Mouse (Mus musculus): ENCODE results near the gene Cntrob.
"Not testable (repeated sequence)": the region's sequence is repeated elsewhere in the genome, so short reads cannot be mapped to it uniquely, and the experiment has no call there.

Cntrob gene

DNA sequence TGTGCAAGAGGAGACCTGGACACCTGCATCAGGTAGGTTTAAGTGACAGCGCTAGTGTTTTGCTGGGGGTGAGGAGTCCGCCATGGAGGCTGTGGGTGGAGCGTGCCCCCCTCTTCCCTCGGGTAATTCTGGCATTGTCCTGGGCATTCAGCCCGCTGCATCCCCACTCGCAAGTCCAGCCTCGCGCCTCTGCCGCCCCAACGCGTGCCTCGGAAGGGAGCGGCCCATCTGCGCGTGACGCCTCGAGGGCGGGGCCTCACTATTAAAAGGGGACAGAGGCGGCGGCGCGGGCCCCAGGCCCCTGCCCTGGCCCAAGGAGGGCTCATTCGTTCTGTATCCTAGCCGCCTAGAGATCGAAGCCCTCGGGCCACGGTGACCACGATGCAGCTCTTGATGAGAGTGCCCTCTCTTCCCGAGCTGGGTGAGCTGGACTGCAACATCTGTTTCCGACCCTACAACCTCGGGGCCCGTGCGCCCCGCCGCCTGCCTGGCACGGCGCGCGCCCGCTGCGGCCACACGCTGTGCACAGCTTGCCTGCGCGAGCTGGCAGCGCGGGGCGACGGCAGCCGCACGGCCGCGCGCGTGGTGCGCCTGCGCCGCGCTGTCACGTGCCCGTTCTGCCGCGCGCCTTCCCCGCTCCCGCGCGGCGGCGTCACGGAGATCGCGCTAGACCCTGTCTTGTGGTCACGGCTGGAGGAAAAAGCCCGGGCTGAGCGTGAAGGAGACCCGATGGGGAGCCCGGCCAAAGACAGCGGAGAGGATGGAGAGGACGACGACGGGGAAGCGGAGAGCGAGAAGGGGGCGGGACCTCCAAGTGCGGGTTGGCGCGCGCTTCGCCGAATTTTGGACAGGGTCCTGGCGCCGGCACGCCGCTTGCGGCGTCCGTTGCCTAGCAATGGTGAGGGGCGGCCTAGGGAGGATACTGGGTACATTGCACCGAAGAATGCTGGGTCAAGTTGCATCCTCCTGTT, 16.9 kb upstream of the Cntrob start, which contains the start of gene Rnf227:
TSS of gene Rnf227 (plus strand) at position 301 of the 971 bp plus-strand sequence.
- peak; percentile 36 for DNase-seq (ENCODE audit: low spot score)

DNA sequence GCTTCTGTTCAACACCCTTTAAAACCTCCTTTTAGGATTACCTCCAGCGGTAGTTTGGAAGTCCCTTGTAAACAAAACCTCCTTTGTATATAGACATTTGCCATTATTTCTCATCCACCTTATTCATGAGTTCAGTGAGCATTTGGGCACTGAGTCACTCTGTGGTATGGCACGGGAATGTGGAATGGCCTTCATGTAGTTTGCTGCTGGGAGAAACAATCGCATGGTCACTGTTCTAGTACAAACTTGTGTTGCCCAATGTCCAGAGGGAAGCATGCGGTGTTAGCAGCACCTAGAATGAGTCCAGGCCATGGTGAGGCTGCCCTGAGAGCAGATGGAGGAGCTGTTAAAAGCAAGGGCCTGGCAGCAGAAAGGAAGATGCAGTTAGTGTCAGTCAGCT, 11.2 kb upstream of the Cntrob start:
- no peak for DNase-seq (ENCODE audit: low spot score)

DNA sequence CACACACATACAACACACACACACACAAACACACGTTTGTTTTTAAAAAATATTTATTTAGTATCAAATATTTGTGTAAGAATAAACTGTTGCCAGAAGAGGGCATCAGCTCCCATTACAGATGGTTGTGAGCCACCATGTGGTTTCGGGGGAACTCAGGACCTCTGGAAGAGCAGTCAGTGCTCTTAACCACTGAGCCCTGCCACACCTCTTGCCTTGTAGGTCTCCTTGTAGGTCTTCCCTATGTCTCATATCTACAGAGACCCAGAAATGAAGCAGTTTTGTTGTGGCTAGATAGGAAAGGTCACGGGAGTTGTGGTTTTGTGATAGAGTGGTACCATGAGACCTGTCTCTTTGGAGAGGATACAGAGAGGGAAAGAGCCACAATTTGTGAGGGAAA, 10.3 kb upstream of the Cntrob start:
- no peak for DNase-seq (ENCODE audit: low spot score)

DNA sequence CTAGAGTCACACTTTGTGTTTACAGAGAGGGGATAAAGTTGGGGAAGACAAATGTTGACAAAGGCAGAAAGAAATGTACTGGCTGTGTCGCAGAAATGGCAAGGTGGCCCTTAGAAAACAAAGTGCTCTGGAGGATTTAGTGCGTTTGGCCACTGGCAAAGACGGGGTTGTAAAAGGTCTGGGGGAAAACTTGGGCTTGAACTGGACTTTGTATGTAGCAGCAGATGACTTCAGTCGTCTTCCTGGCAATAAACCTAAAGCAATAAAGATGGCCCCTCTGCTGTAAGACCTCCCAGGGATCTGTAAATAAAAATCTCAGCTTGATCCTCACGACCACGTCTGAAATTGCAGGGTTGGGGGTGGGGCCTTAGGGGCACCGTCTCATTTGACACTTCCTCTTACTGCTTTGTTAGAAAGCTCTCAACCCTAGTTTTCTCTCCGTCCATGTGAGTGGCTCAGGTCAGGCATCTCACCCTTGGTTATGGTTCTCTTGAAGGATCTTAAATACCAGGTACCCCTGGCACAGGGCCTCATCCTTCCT, 9.2 kb upstream of the Cntrob start:
- DNase-seq (ENCODE audit: low spot score), result no peak

DNA sequence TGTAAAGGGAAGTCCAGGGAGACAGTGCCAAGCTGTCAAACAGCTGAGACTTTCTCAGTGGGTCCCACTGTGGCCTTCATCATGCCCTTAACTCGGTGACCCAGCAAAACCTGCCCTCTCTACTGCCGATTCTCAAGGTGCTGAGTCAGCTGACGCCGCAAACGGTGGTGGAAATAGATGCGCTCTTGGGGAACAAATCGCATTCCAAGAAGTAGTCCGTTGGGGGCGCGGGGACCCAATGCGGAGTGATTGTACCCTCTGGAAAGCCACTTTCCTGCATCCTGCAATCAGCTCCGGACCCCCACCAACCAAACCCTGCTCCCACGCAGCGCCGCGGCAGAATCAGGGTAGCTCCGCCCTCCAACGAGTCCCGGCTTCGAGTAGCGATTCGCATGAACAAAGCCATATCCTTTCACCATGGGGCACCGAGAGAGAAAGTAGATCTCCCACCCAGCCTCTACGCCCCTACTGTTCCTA, 8.4 kb upstream of the Cntrob start:
- DNase-seq (ENCODE audit: low spot score), result peak; percentile 63

DNA sequence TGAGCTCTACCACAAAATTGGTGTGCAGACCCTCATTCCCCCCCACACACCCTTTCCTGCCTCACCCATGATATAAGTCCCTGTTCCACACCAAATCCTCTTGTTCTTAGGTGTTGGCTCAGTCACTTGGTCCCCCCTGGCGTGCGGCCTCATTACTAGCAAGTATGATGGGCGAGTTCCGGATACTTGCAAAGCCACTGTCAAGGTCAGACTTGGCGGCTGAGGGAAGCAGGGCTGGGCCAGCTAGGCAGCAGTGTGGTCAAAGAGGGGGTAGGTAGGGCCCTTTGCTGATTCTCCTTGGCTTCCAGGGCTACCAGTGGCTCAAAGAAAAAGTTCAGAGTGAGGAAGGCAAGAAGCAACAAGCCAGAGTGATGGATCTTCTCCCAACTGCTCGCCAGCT, 7.6 kb upstream of the Cntrob start:
- DNase-seq (ENCODE audit: low spot score), result no peak

DNA sequence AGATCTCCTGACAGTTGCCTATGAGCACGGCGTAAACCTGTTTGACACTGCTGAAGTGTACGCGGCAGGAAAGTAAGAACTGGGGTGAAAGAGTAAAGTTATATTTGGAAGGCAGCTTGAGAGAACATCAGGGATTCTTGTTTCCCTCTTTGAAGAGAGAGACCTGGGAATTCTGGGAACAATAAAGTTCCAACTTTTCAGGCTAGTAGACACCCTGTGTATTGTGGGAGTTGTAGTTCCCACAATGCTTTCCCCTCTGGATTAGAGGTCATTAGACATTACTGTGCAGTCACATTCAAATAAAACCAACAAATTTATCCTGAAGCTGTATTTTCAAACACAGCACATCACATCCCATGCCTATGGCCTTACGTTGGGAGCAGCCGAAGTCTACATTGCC, 4.9 kb upstream of the Cntrob start:
- no peak for DNase-seq (ENCODE audit: low spot score)

DNA sequence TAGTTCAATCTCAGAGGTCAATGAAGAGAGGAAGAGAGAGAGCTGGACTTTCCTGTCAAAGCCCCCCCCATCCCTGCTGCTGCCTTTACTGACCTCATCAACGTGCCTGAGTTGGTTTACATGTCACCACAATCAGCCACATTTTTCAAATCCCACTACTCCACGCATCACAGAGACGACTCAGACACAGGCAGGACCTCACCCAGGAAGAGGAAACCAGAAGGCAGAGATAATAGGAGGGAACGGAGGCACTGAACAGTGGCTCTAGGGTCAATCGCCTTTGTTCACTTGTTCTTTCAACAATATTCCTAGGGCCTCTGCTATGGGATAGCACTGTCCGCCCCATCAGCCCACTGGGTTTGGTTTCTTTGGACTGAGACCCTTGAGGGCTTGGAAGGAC, 4.1 kb upstream of the Cntrob start:
- no peak for DNase-seq (ENCODE audit: low spot score)

DNA sequence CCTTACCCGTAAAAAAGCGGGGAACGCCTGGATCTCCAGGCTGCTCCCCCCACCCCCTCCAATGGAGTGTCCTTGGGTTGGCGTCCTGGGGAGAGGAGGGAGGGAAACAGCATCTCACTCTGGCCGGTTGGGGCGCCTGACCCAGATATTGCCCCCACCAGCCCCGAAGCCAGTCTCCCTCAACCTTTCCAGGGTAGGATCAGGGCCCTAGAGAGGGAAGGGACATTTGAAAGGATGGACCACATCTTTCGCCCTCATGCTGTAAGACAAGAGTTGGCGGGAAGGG, 3.5 kb upstream of the Cntrob start:
- DNase-seq (ENCODE audit: low spot score), result no peak

DNA sequence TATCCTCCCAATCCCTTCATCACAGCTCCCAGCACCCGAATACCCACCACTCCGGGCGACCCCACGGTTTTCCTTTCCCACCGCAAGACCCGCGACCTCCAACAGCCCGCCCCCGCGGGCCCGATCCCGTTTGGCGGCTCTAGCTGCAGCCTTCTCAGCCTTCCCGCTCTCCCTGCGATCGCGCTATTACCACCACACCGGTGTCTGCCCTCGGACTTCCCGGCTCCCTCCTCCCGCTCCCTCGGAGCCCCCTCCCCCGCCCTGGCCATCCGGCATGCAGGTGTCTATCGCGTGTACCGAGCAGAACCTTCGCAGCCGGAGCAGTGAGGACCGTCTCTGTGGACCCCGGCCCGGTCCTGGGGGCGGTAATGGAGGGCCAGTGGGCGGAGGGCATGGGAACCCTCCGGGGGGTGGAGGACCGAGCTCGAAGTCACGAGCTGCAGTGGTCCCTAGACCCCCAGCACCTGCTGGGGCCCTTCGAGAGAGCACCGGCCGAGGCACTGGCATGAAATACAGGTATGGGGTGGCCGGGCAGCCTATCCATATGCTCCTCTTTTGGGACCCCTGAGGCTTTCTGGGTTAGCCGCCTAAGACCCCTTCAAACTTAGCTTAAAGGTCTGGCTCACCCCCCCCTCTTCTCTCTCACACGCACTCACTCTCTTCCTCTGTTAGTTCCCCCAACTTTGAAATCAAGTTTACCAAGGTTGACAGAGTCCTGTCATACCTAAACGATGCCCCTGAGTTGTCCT, 3.0 kb upstream of the Cntrob start:
- no peak for DNase-seq (ENCODE audit: low spot score)

DNA sequence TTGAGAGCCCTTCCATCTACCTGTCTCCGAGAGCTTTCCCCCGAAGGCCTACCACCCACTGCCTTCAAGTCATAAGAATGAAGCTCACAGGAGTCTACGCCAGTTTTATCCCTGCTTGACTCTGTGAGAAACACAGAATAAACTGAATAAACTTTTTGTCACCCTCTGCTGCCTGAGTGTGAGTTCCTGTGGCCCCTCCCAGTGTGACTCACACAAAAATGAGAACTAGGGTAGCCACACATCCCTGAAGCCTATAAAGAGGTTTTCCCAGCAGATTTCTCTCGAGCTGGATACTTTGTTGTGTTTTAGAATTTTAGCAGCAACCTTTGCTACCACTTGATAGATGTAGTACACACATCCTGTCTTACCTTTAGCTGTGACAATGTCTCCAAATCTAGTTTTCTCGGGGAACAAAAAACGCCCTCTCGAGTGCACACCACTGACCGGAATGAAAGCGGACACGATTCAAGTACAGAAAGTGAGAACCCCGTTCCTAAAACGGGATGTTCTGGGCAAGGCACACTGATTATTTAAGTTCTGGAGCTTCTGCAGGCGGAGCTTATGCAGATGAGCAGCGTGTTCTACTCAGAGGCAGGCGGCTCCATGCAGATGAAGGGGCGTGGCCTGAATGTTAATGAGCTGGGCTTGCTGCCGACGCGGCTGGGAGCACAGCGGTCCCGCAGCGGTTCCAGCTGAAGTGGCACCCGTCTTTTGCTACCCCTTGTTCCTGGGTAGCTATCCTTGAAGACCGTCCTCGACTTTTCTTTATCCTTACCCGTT, 2.2 kb upstream of the Cntrob start, which contains the start of gene Kcnab3:
TSS of gene Kcnab3 (plus strand) at position 631 of the 780 bp plus-strand sequence.
- peak; percentile 73 for DNase-seq (ENCODE audit: low spot score)

DNA sequence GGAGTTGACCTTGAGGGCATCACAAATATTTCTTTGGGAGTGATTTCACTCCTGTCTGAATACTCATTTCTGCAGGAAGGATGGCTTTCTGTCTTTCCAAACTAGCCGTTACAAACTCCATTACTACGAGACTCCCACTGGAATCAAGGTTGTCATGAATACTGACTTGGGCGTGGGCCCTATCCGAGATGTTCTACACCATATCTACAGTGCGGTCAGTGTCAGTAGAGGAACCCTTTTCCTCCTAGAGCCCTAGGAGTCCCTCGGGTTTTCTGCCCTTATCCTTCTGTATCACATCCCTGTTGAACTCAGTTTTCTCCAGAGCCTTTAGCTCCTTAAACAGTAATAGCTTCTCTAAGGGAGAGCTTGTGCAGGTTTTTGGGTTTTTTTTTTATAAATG, 1.2 kb upstream of the Cntrob start:
- DNase-seq (ENCODE audit: low spot score), result no peak

DNA sequence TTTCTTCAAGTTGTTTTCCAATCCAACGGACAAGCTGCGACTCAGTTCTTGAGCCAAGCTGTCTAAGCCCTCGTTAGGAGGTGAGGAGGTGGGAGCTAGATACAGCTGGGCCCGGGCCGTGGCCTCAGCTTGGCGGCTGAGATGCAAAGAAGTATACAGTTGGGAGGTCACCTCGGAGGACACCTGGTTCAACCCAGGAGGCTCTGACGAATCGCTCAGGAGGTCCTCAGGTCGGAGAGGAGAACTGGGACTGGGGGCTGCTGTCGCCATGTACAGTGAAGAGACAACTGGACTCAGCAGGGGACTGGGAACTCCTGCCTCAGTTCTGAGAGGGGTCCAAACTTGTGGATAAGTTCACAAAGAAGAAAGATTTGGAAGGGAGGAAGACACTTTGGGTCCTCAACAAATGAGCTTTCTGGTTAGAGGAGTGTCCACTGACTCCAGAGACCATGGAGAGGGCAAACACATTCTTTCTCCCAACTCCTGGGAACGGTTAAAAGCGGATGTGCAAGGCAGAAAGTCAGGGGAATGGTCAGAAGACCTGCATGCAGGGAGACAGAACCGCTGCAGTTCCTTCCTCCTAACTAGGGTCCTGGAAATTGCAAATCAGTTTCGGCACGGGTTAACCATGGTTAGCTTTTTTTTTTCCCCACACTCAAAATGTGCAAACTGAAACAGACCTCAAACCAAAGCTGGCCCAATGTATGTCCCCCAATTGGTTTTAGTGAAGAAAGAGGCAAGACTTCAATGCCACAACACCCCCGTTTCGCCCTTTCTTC, 693 bp downstream of the Cntrob start:
- DNase-seq (ENCODE audit: low spot score), result no peak

DNA sequence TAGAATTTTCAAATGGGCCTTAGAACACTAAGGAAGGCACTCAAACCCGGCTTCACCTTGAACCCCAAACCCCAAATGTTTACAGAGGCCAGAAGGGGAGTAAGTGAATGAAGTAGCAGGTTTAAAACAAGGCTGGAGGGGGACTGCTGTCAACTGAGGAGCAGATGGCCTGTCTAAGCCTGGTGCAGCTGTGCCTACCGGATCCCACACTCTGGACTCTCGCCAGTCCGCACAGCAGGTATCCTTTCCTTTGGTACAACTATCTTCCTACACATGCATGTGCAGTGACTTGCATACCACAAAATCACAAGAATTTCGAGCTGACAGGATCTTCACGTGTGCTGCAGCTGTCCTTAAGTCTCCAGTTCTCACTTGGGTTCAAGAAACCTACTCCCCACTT, 1.6 kb downstream of the Cntrob start:
- DNase-seq (ENCODE audit: low spot score), result no peak

DNA sequence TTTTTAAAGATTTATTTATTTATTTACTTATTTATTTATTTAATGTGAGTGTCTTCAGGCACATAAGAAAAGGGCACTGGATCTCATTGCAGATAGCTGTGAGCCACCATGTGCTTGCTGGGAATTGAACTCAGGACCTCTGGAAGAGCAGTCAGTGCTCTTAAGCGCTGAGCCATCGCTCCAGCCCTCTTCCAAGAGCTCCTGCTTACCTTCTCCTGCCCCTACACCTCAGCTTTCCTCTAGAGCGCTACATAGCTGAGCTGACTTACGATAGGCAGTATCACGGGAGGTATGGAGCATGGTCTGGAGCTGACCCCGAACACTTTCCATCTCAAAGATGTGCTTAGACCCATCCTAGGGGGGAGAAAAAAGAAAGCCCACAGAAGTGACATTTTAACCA, 2.0 kb downstream of the Cntrob start:
- DNase-seq (ENCODE audit: low spot score), result no peak

DNA sequence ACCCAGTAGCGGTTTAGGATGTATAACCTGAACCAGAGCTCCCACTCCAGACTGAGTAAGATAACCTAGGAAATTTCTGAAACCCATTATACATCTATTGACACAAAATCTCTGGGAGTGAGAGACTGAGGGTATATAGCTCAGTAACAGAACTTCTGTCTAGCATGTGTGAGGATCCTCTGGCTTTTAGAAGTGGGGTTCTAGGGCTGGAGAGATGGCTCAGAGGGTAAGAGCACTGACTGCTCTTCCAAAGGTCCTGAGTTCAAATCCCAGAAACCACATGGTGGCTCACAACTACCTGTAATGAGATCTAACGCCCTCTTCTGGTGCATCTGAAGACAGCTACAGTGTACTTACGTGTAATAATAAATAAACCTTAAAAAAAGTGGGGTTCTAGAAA, 5.6 kb downstream of the Cntrob start:
- DNase-seq (ENCODE audit: low spot score), result not testable (repeated sequence)

DNA sequence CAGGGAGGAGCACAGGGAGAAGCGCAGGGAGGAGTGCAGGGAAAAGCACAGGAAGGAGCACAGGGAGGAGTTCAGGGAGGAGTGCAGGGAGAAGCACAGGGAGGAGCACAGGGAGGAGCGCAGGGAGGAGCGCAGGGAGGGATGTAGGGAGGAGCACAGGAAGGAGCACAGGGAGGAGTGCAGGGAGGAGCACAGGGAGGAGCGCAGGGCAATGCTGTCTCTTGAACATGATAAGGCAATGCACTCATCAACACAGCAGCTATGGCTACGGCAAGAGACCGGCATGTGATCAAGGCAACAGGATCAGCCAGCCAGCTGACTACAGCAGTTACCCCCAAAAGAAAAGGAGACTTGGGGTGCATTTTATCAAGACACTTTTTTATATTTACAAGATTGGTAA, 7.2 kb downstream of the Cntrob start:
- no peak for DNase-seq (ENCODE audit: low spot score)

DNA sequence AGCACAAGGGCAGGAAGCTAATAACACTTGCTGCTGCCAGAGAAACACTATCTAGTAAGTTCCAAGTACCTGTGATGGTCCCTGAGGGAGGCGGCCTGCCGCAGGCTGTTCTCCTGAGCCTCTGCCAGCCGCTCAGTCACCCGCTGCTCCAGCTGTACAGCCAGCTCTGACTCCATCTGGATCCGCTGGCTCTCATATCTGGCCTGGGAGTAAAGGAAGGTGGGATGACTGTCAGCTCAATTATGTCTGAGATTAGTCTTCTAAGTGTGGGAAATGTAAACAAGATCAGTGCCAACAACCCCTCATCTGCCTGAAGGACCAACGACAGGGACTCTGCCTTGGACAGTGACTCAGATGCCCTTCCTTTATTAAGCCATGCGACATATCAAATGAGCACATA, 12.3 kb downstream of the Cntrob start:
- no peak for DNase-seq (ENCODE audit: low spot score)

DNA sequence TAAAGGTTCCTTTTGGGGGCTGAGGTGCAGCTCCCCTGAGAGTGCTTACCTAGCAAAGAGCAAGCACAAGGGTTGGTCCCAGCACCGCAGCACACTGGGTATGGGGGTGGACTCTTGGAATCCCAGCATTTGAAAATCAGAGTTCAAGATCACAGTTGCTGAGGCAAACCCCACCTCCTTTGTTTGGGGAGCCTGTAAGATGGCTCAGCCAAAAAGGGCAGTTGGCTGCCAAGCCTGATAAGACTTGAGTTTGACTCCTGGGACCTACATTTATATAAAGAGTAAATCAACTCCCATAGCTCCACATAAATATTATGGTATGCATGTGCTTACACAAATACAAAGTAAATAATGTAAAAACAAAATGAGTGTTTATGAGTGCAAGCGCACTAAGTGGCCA, 17.5 kb downstream of the Cntrob start:
- no peak for DNase-seq (ENCODE audit: low spot score)

DNA sequence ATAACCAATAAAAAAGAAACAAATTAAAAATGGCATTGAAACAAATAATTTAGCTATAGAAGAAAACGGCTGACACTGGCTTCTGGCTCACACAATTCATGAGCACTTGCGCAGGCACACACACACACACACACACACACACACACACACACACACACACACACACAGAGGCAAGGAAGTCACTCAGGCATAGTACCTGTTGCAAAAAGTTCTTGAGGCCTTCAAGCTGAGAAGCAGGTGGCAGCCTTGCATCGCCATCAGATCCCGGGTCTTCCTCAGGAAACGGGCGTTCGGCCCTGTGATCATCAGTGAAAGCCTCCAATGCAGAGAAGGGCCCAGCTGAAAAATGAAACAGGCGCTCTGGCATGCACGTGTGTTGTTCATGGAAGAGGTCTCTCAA, 18.3 kb downstream of the Cntrob start:
- DNase-seq (ENCODE audit: low spot score), result no peak

DNA sequence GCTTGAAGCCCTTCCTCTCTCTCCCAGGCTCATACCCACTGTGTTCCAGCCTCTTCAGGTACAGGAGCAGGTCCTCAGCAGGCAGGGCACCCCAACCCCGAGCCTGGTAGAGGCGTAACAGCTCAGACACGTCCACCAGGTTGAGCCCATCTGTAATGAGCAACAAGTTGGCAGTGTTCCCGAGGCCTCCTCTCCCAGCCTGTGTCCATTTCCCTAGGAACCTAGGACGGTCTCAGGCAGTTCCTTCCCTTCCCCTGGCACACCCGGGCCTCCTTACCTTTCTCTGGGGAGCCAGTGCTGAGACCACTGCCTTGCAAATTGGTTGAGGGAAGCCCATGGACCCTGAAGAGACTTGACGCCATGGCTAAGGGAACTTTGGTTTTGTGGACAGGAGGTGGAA, 20.8 kb downstream of the Cntrob start:
- no peak for DNase-seq (ENCODE audit: low spot score)

Data from layer of hippocampus, adult 9-10 months (tissue).